Mouse (Mus musculus): ENCODE results near the gene Sumf1. TPM values are rescaled to one million over a fixed set of nuclear protein-coding genes. Genes with fewer than 3 reads are reported as not detected.

Sumf1 gene
- polyA plus RNA-seq, 1 experiment from 2014 or later, result 27.7 TPM

- no peak overlapping the region for H3K9ac ChIP-seq (replicated peaks; ENCODE audit: low read length)
- H3K27me3 ChIP-seq (ENCODE audit: insufficient read depth, low read length), result no peaks in the 10 kb centered on the region
- H3K4me1 ChIP-seq (ENCODE audit: insufficient read depth, low read length), result no peaks in the 10 kb centered on the region
- no peak overlapping the region for H3K4me2 ChIP-seq (replicated peaks; ENCODE audit: low read depth, low read length)
- WGBS, result 76% methylated on average over 4 of the region's 4 CpGs
- ATAC-seq (ENCODE audit: low FRiP score, low TSS enrichment), result no peak
- no peak overlapping the region for H3K27ac ChIP-seq (ENCODE audit: low read length)
- no peak overlapping the region for H3K4me3 ChIP-seq (ENCODE audit: low read length)
- no peaks in the 10 kb centered on the region for H3K36me3 ChIP-seq (ENCODE audit: insufficient read depth, low read length)
- no peaks in the 10 kb centered on the region for H3K9me3 ChIP-seq (ENCODE audit: low read length)
Measured at GRCm38 (mm10) chr6:108142796-108143195, 42.6 kb downstream of the Sumf1 start.

- no peak overlapping the region for H3K4me3 ChIP-seq (ENCODE audit: low read length)
- H3K27me3 ChIP-seq (ENCODE audit: insufficient read depth, low read length), result no peaks in the 10 kb centered on the region
- 77% methylated on average over 4 of the region's 4 CpGs for WGBS
- H3K4me1 ChIP-seq (ENCODE audit: insufficient read depth, low read length), result no peaks in the 10 kb centered on the region
- no peak overlapping the region for H3K9ac ChIP-seq (replicated peaks; ENCODE audit: low read length)
- no peak overlapping the region for H3K4me2 ChIP-seq (replicated peaks; ENCODE audit: low read depth, low read length)
- H3K9me3 ChIP-seq (ENCODE audit: low read length), result no peaks in the 10 kb centered on the region
- H3K27ac ChIP-seq (ENCODE audit: low read length), result peak overlapping the region; percentile 32; the same call in 1 of the 2 replicates
- H3K36me3 ChIP-seq (ENCODE audit: insufficient read depth, low read length), result no peaks in the 10 kb centered on the region
- ATAC-seq (ENCODE audit: low FRiP score, low TSS enrichment), result no peak; the same call in 1 of the 2 replicates
Measured at GRCm38 (mm10) chr6:108140722-108141490, 44.5 kb downstream of the Sumf1 start.

GRCm38 (mm10) chr6:108137031-108137430 lies 48.4 kb downstream of the Sumf1 start:
- Histone ChIP-seq H3K9me3 (ENCODE audit: low read length) (no peaks in the 10 kb centered on the region), H3K9ac (replicated peaks; ENCODE audit: low read length) (no peak overlapping the region), H3K36me3 (ENCODE audit: insufficient read depth, low read length) (no peaks in the 10 kb centered on the region), H3K27me3 (ENCODE audit: insufficient read depth, low read length) (no peaks in the 10 kb centered on the region), H3K4me2 (replicated peaks; ENCODE audit: low read depth, low read length) (no peak overlapping the region), H3K27ac (ENCODE audit: low read length) (no peak overlapping the region), H3K4me1 (ENCODE audit: insufficient read depth, low read length) (no peaks in the 10 kb centered on the region), H3K4me3 (ENCODE audit: low read length) (no peak overlapping the region)
- WGBS, result 85% methylated on average over 5 of the region's 5 CpGs
- no peak for ATAC-seq (ENCODE audit: low FRiP score, low TSS enrichment)

GRCm38 (mm10) chr6:108136286-108136685 lies 49.1 kb downstream of the Sumf1 start:
- no peaks in the 10 kb centered on the region for H3K36me3 ChIP-seq (ENCODE audit: insufficient read depth, low read length)
- no peak overlapping the region for H3K4me3 ChIP-seq (ENCODE audit: low read length)
- H3K27me3 ChIP-seq (ENCODE audit: insufficient read depth, low read length), result no peaks in the 10 kb centered on the region
- no peak overlapping the region for H3K9ac ChIP-seq (replicated peaks; ENCODE audit: low read length)
- no peak for ATAC-seq (ENCODE audit: low FRiP score, low TSS enrichment)
- 95% methylated on average over 1 of the region's 1 CpGs for WGBS
- H3K9me3 ChIP-seq (ENCODE audit: low read length), result no peaks in the 10 kb centered on the region
- H3K4me2 ChIP-seq (replicated peaks; ENCODE audit: low read depth, low read length), result no peak overlapping the region
- no peaks in the 10 kb centered on the region for H3K4me1 ChIP-seq (ENCODE audit: insufficient read depth, low read length)
- H3K27ac ChIP-seq (ENCODE audit: low read length), result no peak overlapping the region

GRCm38 (mm10) chr6:108132268-108132935 lies 53.0 kb downstream of the Sumf1 start:
- H3K9me3 ChIP-seq (ENCODE audit: low read length), result no peaks in the 10 kb centered on the region
- no peaks in the 10 kb centered on the region for H3K4me1 ChIP-seq (ENCODE audit: insufficient read depth, low read length)
- H3K27me3 ChIP-seq (ENCODE audit: insufficient read depth, low read length), result no peaks in the 10 kb centered on the region
- no peak overlapping the region for H3K9ac ChIP-seq (replicated peaks; ENCODE audit: low read length)
- H3K4me3 ChIP-seq (ENCODE audit: low read length), result no peak overlapping the region
- H3K27ac ChIP-seq (ENCODE audit: low read length), result no peak overlapping the region
- 96% methylated on average over 5 of the region's 5 CpGs for WGBS
- no peak overlapping the region for H3K4me2 ChIP-seq (replicated peaks; ENCODE audit: low read depth, low read length)
- no peak for ATAC-seq (ENCODE audit: low FRiP score, low TSS enrichment)
- no peaks in the 10 kb centered on the region for H3K36me3 ChIP-seq (ENCODE audit: insufficient read depth, low read length)

GRCm38 (mm10) chr6:108130718-108131117 lies 54.7 kb downstream of the Sumf1 start:
- Histone ChIP-seq H3K27me3 (ENCODE audit: insufficient read depth, low read length) (no peaks in the 10 kb centered on the region), H3K4me2 (replicated peaks; ENCODE audit: low read depth, low read length) (no peak overlapping the region), H3K36me3 (ENCODE audit: insufficient read depth, low read length) (no peaks in the 10 kb centered on the region), H3K4me3 (ENCODE audit: low read length) (no peak overlapping the region), H3K4me1 (ENCODE audit: insufficient read depth, low read length) (no peaks in the 10 kb centered on the region), H3K27ac (ENCODE audit: low read length) (no peak overlapping the region), H3K9me3 (ENCODE audit: low read length) (no peaks in the 10 kb centered on the region), H3K9ac (replicated peaks; ENCODE audit: low read length) (no peak overlapping the region)
- no peak for ATAC-seq (ENCODE audit: low FRiP score, low TSS enrichment)
- WGBS, result 82% methylated on average over 5 of the region's 5 CpGs

GRCm38 (mm10) chr6:108126631-108127030 lies 58.8 kb downstream of the Sumf1 start:
- Histone ChIP-seq H3K4me2 (replicated peaks; ENCODE audit: low read depth, low read length) (no peak overlapping the region), H3K4me1 (ENCODE audit: insufficient read depth, low read length) (no peaks in the 10 kb centered on the region), H3K27me3 (ENCODE audit: insufficient read depth, low read length) (no peaks in the 10 kb centered on the region), H3K36me3 (ENCODE audit: insufficient read depth, low read length) (no peaks in the 10 kb centered on the region), H3K4me3 (ENCODE audit: low read length) (no peak overlapping the region), H3K9ac (replicated peaks; ENCODE audit: low read length) (no peak overlapping the region), H3K27ac (ENCODE audit: low read length) (no peak overlapping the region), H3K9me3 (ENCODE audit: low read length) (no peaks in the 10 kb centered on the region)
- ATAC-seq (ENCODE audit: low FRiP score, low TSS enrichment), result no peak
- WGBS, result 86% methylated on average over 3 of the region's 3 CpGs

- H3K9ac ChIP-seq (replicated peaks; ENCODE audit: low read length), result no peak overlapping the region
- H3K9me3 ChIP-seq (ENCODE audit: low read length), result no peaks in the 10 kb centered on the region
- WGBS, result 96% methylated on average over 1 of the region's 1 CpGs
- no peaks in the 10 kb centered on the region for H3K27me3 ChIP-seq (ENCODE audit: insufficient read depth, low read length)
- no peak overlapping the region for H3K4me2 ChIP-seq (replicated peaks; ENCODE audit: low read depth, low read length)
- no peak overlapping the region for H3K27ac ChIP-seq (ENCODE audit: low read length)
- ATAC-seq (ENCODE audit: low FRiP score, low TSS enrichment), result no peak
- H3K4me3 ChIP-seq (ENCODE audit: low read length), result no peak overlapping the region
- no peaks in the 10 kb centered on the region for H3K4me1 ChIP-seq (ENCODE audit: insufficient read depth, low read length)
- H3K36me3 ChIP-seq (ENCODE audit: insufficient read depth, low read length), result no peaks in the 10 kb centered on the region
Measured at GRCm38 (mm10) chr6:108125474-108125873, 59.9 kb downstream of the Sumf1 start.

- Histone ChIP-seq H3K9ac (replicated peaks; ENCODE audit: low read length) (no peak overlapping the region), H3K4me3 (ENCODE audit: low read length) (no peak overlapping the region), H3K27me3 (ENCODE audit: insufficient read depth, low read length) (no peaks in the 10 kb centered on the region), H3K9me3 (ENCODE audit: low read length) (no peaks in the 10 kb centered on the region), H3K27ac (ENCODE audit: low read length) (no peak overlapping the region), H3K4me2 (replicated peaks; ENCODE audit: low read depth, low read length) (no peak overlapping the region), H3K36me3 (ENCODE audit: insufficient read depth, low read length) (no peaks in the 10 kb centered on the region), H3K4me1 (ENCODE audit: insufficient read depth, low read length) (no peaks in the 10 kb centered on the region)
- 89% methylated on average over 6 of the region's 6 CpGs for WGBS
- no peak for ATAC-seq (ENCODE audit: low FRiP score, low TSS enrichment)
Measured at GRCm38 (mm10) chr6:108117881-108118280, 67.5 kb downstream of the Sumf1 start.

GRCm38 (mm10) chr6:108114971-108115370 lies 70.4 kb downstream of the Sumf1 start:
- Histone ChIP-seq H3K4me1 (ENCODE audit: insufficient read depth, low read length) (no peaks in the 10 kb centered on the region), H3K4me2 (replicated peaks; ENCODE audit: low read depth, low read length) (no peak overlapping the region), H3K9me3 (ENCODE audit: low read length) (no peaks in the 10 kb centered on the region), H3K36me3 (ENCODE audit: insufficient read depth, low read length) (no peaks in the 10 kb centered on the region), H3K27me3 (ENCODE audit: insufficient read depth, low read length) (no peaks in the 10 kb centered on the region), H3K4me3 (ENCODE audit: low read length) (no peak overlapping the region), H3K27ac (ENCODE audit: low read length) (no peak overlapping the region), H3K9ac (replicated peaks; ENCODE audit: low read length) (no peak overlapping the region)
- ATAC-seq (ENCODE audit: low FRiP score, low TSS enrichment), result no peak
- 91% methylated on average over 1 of the region's 1 CpGs for WGBS
